Mouse (Mus musculus) heart, embryonic 14.5 days (tissue): ENCODE data around the gene Tpst2. TPM values are rescaled to one million over a fixed set of nuclear protein-coding genes. Genes with fewer than 3 reads are reported as not detected.

Source experiments
- ATAC-seq: fragments of 200-750 bp; cut with Nextera tagmentation; 2 replicates; pipeline ENCODE4 v1.8.0; 2017; ENCODE audit warnings: low read depth, moderate TSS enrichment; ENCODE audit not compliant: insufficient number of reproducible peaks, insufficient read depth, low FRiP score
- H3K27ac ChIP-seq, 2 experiments: fragments of 200-500 bp in 1 of 2; fragments of 300-500 bp in 1 of 2; sonication (generic) in 1 of 2; replicated peaks in 1 of 2; 2 replicates each; pipeline ENCODE4 v1.5.1; 2012 to 2014; ENCODE audit warnings: low read depth in 2 of 2, low read length in 2 of 2, control low read depth in 1 of 2, mild to moderate bottlenecking in 1 of 2, mixed read lengths in 1 of 2; ENCODE audit not compliant: control insufficient read depth in 1 of 2, insufficient read depth in 1 of 2
- H3K27me3 ChIP-seq: fragments of 300-500 bp; sonication (generic); 2 replicates; pipeline ENCODE4 v1.6.1; 2014; ENCODE audit warnings: mild to moderate bottlenecking, low read length, control low read depth; ENCODE audit not compliant: control insufficient read depth, insufficient read depth
- H3K36me3 ChIP-seq: fragments of 300-500 bp; sonication (generic); 2 replicates; pipeline ENCODE4 v1.6.1; 2014; ENCODE audit warnings: mild to moderate bottlenecking, control low read depth, low read length, mixed read lengths; ENCODE audit not compliant: control insufficient read depth, insufficient read depth
- H3K4me1 ChIP-seq, 2 experiments: fragments of 200-500 bp in 1 of 2; fragments of 300-500 bp in 1 of 2; sonication (generic) in 1 of 2; 2 replicates each; pipeline ENCODE4 v1.6.1; 2012 to 2014; ENCODE audit warnings: low read length in 2 of 2, control low read depth in 1 of 2, mixed read lengths in 1 of 2; ENCODE audit not compliant: control insufficient read depth in 2 of 2, insufficient read depth in 2 of 2
- H3K4me2 ChIP-seq: fragments of 300-500 bp; sonication (generic); 2 replicates; pipeline ENCODE4 v1.6.1; 2014; ENCODE audit warnings: mild to moderate bottlenecking, low read length
- H3K4me3 ChIP-seq, 2 experiments: fragments of 200-500 bp in 1 of 2; fragments of 300-500 bp in 1 of 2; sonication (generic) in 1 of 2; 2 replicates each; pipeline ENCODE4 v1.5.1; 2012 to 2014; ENCODE audit warnings: low read length in 2 of 2, mild to moderate bottlenecking in 2 of 2, control low read depth in 1 of 2, low read depth in 1 of 2, moderate library complexity in 1 of 2; ENCODE audit not compliant: control insufficient read depth in 1 of 2, insufficient read depth in 1 of 2
- H3K9ac ChIP-seq: fragments of 300-500 bp; sonication (generic); 2 replicates; pipeline ENCODE4 v1.6.1; 2014; ENCODE audit warnings: mild to moderate bottlenecking, low read length
- H3K9me3 ChIP-seq: fragments of 300-500 bp; sonication (generic); 2 replicates; pipeline ENCODE4 v1.6.1; 2016; ENCODE audit warnings: low read length, control low read depth; ENCODE audit not compliant: control insufficient read depth
- WGBS: fragments of 180-500 bp; shearing (Covaris S2); extraction: QIAGEN DNeasy Blood & Tissue Kit; methylation state at CpG from one replicate; pipeline ENCODE4 v1.1.7; 2014; 5-methylcytosine and 5-hydroxymethylcytosine counted together
- polyA plus RNA-seq: library from polyadenylated mRNA; unstranded; fragments of >200 nt; fragmentation: Nextera tagmentation; extraction: Ambion mirVana; gene quantifications from 2 replicates; pipeline ENCODE4 v1.2.1, GENCODE M21; 2014

Tpst2 gene
- polyA plus RNA-seq, 1 experiment from 2014 or later = 45.9 TPM

DNA sequence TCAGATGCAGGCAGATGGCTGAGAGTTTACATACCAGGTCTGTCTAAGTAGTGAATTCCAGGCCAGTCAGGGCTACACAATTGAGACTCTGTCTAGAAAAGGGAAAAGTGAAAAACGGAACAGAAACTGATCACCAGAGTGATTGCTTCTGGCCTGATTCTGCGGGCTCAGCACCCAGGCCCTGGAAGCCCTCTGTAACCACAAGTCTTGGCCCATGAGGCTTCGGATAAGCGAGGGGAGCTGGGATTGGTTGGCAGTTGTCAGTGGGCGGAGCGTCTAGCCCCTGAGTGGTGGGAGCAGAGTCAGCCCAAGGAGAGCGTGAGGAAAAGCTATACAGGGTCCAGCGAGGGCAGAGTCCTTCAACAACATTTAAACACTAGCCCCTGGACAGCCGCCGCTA, 11.0 kb upstream of the Tpst2 start:
- no peak for ATAC-seq
- Histone ChIP-seq H3K9ac (no peak overlapping the region), H3K27ac (no peak overlapping the region), H3K27me3 (peaks cover 55% of the 10 kb centered on the region), H3K4me2 (0 out of 2 replicates have a peak overlapping the region, but pooled peaks have one; percentile 16), H3K4me1 (no peaks in the 10 kb centered on the region; a peak in 1 of 4 replicates), H3K4me3 (no peak overlapping the region), H3K9me3 (no peaks in the 10 kb centered on the region), H3K36me3 (no peaks in the 10 kb centered on the region)
- WGBS = 7% methylated on average over 10 of the region's 10 CpGs

GRCm38 (mm10) chr5:112266011-112266777, 10.3 kb upstream of the Tpst2 start:
- Histone ChIP-seq H3K4me2 (0 out of 2 replicates have a peak overlapping the region, but pooled peaks have one; percentile 16), H3K4me3 (no peak overlapping the region), H3K4me1 (no peaks in the 10 kb centered on the region; a peak in 1 of 4 replicates), H3K9me3 (no peaks in the 10 kb centered on the region), H3K9ac (no peak overlapping the region), H3K27ac (no peak overlapping the region), H3K27me3 (peaks cover 62% of the 10 kb centered on the region), H3K36me3 (no peaks in the 10 kb centered on the region)
- no peak for ATAC-seq
- 58% methylated on average over 9 of the region's 9 CpGs for WGBS

- no peak for ATAC-seq
- Histone ChIP-seq H3K36me3 (no peaks in the 10 kb centered on the region), H3K9ac (no peak overlapping the region), H3K27ac (no peak overlapping the region), H3K4me1 (peaks cover 0 to 6% of the 10 kb centered on the region in 2 experiments; a peak in 1 of 4 replicates), H3K4me2 (no peak overlapping the region), H3K9me3 (no peaks in the 10 kb centered on the region), H3K4me3 (no peak overlapping the region), H3K27me3 (peaks cover 51% of the 10 kb centered on the region)
- 47% methylated on average over 24 of the region's 24 CpGs for WGBS
These were observed 5.5 kb upstream of the Tpst2 start for GRCm38 (mm10) chr5:112270764-112271541.

- Histone ChIP-seq H3K36me3 (no peaks in the 10 kb centered on the region), H3K4me2 (no peak overlapping the region), H3K9me3 (no peaks in the 10 kb centered on the region), H3K27ac (no peak overlapping the region), H3K4me3 (no peak overlapping the region), H3K4me1 (peaks cover 0 to 12% of the 10 kb centered on the region in 2 experiments; a peak in 3 of 4 replicates), H3K9ac (no peak overlapping the region), H3K27me3 (peaks cover 33% of the 10 kb centered on the region)
- no peak for ATAC-seq
- WGBS = 63% methylated on average over 2 of the region's 2 CpGs
These were observed 3.6 kb upstream of the Tpst2 start for GRCm38 (mm10) chr5:112272934-112273333.

DNA sequence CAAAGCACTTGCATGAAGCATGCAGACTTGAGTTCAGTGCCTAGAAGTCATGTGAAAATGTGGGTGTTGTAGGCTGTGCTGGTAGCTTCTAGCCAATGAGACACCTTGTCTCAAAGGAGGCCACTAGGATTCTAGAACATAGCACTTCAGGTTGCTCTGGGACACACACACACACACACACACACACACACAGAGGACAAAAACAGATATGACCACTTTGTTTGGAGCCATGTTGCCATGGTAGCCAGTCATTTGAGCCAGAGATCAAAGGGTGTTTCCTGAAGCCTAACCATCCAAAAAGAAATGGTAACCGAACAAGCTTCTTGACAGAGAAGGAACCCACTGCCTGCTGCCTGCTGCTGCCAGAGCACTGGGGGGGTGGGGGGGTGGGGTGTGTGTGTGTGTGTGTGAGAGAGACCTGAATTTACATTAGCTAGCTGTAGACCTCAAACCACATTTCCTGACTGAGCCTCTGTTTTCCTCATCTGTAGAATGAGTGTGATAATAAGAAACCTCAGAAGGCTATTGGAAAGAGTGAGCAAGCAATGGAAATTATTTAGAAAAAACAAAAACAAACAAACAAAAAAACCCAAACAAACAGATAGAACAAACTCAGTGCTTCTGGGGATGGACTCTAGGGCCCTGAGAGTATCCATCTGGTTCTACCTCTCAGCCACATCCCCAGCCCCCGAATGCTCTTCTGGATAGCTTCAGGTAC, 2.6 kb upstream of the Tpst2 start:
- H3K27me3 ChIP-seq = peaks cover 23% of the 10 kb centered on the region
- no peak overlapping the region for H3K4me2 ChIP-seq
- no peak overlapping the region for H3K4me3 ChIP-seq
- H3K9me3 ChIP-seq = no peaks in the 10 kb centered on the region
- no peak overlapping the region for H3K9ac ChIP-seq
- peaks cover 3 to 17% of the 10 kb centered on the region in 2 experiments for H3K4me1 ChIP-seq
- no peak overlapping the region for H3K27ac ChIP-seq
- no peak for ATAC-seq
- WGBS = 49% methylated on average over 2 of the region's 2 CpGs
- no peaks in the 10 kb centered on the region for H3K36me3 ChIP-seq

DNA sequence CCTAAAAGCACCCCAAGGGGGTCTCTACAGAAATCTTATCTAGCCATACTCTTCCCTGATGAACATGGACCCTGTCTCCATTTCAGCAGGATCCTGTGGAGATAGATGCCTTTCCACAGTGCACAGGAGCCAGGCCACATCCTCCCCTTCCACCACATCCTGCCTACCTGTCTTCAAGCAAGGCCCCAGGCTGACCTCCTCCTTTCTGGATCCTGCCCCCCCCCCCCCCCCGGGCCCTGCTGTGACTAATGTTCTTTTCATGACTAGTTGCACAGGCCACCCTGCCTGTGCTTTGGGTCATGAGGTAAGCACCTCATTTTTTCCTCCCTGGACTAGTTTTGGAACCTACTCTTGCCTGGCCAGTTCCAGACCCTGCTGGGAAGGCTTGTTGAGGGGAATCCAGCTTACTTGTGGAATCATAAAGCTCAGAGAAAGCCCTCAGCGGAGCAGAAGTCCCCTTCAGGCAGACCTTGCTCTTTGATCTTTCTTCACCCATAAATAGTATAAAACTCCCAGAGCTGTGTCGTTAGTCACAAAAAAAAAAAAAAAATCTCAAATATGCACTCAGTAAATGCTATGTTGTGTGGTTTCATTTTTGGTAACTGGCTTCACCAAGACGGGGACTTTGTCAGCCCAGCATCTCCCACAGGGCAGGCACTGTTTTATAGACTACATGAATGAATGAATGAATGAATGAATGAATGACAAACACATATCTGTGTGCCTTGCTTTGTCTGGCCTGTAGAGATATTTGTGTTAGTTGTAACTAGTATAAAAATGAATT, 1.3 kb upstream of the Tpst2 start:
- Histone ChIP-seq H3K27me3 (peaks cover 12% of the 10 kb centered on the region), H3K27ac (no peak overlapping the region), H3K4me2 (peak overlapping the region; percentile 59), H3K9me3 (no peaks in the 10 kb centered on the region), H3K4me1 (peaks cover 12 to 28% of the 10 kb centered on the region in 2 experiments), H3K4me3 (peak overlapping the region in 1 of 2 experiments; percentile 80; a peak in 1 of 4 replicates), H3K9ac (no peak overlapping the region), H3K36me3 (no peaks in the 10 kb centered on the region)
- no peak for ATAC-seq
- 66% methylated on average over 4 of the region's 4 CpGs for WGBS
